Mouse (Mus musculus) frontal cortex, postnatal 36 days (tissue): ENCODE data around the gene Gm19935.

ENCODE experiments used
- DNase-seq, 2 experiments: peaks; one replicate each; pipeline ENCODE4 v3.0.0; 2022; ENCODE audit warnings: low spot score in 2 of 2

Gene Gm19935

DNA sequence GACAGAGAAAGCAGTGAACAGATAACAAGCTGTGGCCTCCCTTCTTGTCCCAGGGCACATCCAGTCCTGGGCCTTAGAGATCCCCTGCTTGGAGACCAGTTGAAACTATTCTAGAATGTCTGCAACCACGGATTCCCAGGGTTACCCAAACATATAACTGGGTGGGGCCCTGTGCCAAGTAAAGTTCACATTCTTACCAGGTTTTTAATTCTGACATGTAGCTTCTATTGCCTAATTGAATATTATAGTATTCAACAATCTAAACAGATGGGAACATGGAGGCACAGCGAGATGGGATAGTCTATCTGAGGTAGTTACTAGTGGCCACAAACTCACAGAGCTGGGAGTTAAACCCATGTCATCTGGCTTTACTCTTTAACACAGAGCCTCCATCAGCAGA, at the start of gene Gm19935:
Gene Gm19935 (minus strand): TSS at position 101 of the 400 bp plus-strand sequence.
- no peak for DNase-seq

DNA sequence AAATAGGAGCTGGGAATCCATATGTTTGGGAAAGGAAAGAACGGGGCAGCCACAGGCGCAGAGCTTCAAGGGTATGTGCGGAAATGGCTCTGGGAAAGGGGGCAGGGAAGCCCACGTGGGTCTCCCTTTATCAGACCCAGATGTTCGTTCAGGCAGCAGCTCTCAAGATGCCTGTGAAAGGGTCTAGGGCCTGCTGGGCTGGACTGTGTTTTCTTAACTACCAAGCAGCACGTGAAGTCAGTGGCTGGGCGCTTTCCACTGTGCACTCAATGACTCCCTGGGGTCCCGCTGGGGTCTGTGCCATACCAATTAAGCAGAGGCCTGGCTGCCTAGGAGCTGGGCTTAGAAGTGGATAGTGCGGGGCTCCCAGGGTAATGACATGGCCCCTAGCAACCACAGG, 44.8 kb upstream of the Gm19935 start:
- DNase-seq: peak in 1 of 2 experiments; percentile 36

DNA sequence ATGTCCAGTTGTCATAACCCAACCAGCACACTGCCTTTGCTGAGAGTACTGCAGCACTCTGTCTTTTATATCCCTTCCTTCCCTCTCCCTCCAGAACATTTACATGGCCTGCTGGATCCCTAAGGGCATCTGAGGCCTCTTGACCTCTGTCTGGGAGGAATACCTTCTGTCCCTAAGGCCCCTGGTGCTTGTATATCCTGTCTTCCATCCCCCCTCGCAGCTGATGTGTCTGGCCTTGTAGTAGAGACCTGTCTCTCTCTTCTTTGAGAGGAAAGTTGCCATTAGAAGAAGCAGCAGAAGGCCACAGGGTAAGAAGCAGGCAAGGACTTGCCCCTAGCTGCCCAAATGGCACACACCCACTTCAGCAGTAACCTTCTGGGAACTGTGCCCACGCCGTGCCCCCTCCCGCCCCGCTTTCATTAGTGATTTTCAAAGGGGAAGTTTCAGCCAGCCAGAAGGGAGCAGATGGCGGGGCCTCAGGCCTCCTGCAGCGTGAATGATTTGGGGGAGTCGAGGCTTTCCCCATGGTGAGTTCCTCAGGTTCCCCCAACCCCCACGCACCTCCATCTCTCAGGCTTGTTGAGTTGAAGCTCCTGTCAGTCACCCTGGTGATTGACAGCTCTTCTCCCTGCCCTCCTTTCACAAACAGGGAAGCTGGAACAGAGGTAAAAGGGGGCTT, 44.2 kb upstream of the Gm19935 start:
- DNase-seq: peak; percentile 47 to 62

GRCm38 (mm10) chr8:90858071-90858470, 40.9 kb upstream of the Gm19935 start:
- no peak for DNase-seq

DNA sequence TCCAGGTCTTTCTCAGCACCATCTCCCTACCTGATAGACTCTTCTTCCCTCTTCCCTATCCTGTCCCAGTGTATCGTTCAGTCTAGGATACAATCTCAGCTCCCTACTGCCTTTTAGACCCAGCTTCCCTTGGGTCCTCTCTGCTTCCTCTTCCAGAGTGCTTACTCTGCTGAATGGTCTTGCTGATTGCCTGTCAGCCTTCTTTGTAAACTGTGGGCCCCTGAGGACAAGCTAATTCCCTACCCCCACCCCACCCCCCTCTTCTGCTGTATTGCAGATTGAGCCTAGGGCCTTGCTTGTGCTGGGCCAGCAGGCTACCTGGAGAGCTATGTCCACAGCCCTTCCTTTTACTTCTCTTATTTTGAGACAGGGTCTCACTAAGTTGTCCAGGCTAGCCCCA, 39.8 kb upstream of the Gm19935 start:
- no peak for DNase-seq

DNA sequence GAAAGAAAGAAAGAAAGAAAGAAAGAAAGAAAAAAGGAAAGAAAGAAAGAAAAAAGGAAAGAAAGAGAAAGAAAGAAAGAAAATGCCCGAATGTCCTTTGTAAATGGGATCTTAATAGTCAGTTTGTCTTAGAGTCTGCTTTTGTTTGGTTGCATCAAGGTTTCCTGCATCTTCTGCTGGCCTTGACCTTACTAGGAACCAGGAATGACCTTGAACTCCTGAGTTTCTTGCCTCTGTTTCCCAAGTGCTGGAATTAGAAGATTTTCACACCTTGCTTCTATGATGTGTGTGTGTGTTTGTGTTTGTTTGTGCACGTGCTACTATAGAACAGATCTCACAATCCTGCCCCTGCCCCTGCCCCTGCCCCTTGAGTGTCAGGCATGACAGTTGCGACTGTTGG, 39.0 kb upstream of the Gm19935 start:
- no peak for DNase-seq

DNA sequence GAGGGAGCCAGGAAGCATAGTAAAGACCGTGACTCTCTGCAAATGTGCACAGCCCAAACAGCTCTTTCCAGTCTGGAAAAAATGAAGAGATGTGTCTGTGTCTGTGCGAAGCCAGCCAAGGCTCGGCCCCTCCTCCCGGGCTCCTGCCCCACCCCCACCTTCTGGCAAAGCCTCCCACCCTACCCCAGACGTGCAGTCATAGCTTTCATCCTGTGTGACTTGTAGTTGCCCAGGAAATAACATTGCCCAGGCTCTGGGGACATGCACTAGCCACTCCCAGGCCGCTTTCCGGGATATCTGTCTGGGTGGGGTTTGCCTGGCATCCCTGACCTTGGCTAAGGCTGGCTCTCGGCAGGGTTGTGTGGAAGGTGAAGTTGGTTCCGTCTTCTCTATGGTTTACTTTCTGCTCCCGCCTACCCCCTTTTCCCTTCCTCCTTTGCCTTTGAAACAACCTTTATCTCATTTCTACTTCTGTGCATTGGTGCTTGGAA, 37.5 kb upstream of the Gm19935 start:
- no peak for DNase-seq

DNA sequence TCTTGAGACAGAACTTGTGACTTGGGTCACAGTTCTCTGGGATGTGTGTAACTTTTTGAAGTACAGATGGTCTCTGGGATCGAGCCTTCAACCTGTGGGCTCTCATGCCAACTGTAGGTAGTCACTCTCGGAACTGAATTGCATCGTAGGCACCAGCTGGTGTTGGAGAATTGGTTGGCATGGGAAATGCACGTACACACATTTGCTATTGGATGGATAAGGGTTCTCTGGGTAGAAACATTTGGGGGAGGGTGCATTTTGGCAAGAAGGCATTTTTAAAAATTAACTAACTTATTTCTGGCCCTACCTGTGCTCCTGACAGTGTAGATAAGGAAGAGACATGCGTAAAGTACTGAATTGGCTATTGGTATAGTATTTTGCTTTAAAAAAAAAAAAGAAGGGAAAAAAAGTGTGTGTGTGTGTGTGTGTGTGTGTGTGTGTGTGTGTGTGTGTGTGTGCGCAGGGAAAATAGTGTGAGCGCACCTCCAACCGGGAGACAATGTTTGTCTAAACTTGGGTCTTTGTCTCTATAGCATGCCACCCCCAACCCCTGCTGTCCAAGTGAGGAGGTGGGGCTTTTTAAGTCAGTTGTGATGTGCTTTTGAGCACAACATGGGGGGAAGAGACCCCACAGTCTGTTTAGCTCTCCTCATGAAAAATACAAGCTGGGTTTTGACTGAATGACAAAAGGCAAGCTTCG, 36.9 kb upstream of the Gm19935 start:
- DNase-seq: no peak

GRCm38 (mm10) chr8:90851544-90851943, 34.4 kb upstream of the Gm19935 start:
- DNase-seq: no peak

- peak; percentile 63 to 68 for DNase-seq
These were observed 32.4 kb upstream of the Gm19935 start for GRCm38 (mm10) chr8:90849462-90850050.

- no peak for DNase-seq
These were observed 30.8 kb upstream of the Gm19935 start for GRCm38 (mm10) chr8:90847980-90848379.

DNA sequence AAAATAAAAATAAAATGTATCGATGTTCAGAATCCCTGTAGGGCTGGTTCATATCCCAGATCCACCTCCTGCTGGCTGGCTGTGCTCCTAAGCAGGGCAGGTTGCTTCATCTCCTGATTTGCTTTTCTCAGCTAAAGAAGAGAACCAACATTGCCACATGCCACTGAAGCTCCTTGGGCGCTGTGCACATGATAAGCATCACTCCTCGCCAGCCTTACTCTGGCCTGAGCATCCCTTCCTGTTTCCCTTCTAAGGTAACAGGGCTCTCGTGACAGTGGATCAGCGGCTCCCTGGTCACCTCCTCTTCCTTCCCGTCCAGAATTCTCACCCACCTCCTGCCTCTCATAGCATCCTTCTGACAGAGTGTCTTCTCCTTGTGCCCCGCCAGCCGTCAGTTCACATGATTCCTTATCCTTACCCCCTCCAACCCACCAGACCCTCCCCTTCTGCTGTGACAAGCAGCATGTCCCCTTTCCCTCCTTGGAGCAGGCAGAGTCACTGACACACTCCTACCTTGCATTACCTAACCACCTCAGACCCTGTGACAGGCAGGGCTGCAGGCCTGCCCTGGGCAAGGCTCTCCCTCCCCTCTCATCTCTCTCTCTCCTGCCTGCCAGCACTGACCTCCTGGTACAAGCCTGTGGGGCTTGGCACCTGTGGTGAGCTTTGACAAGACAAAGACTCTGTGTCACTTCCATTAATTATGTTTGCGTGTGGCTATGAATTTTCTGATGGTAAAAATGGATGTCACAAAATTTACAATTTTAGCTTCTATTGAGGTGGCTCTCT, 27.2 kb upstream of the Gm19935 start:
- DNase-seq: no peak

DNA sequence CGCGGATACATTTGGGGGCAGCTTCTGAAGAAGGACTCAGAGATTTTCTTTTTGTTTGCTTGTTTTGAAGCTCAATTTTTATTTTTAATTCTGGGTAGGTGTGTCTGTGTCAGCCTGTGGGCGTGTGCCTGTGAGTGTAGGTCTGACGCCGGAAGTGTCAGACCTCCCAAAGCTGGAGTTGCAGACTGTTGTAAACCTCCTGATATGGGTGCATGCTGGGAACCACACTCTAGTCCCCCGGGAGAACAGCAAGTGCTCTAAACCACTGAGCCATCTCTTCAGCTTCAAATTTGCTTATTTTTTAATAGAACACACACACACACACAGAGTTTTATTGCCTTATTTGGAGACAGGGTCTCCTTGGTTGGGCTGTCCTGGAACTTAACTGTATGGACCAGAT, 25.9 kb upstream of the Gm19935 start:
- DNase-seq: no peak

GRCm38 (mm10) chr8:90841321-90841720, 24.1 kb upstream of the Gm19935 start:
- no peak for DNase-seq

- DNase-seq: no peak
These were observed 22.8 kb upstream of the Gm19935 start for GRCm38 (mm10) chr8:90839725-90840714.

- DNase-seq: no peak
These were observed 20.2 kb upstream of the Gm19935 start for GRCm38 (mm10) chr8:90837440-90837839.

GRCm38 (mm10) chr8:90834321-90834672, 17.1 kb upstream of the Gm19935 start:
- DNase-seq: no peak

GRCm38 (mm10) chr8:90833628-90834320, 16.6 kb upstream of the Gm19935 start:
- no peak for DNase-seq

- no peak for DNase-seq
These were observed 15.5 kb upstream of the Gm19935 start for GRCm38 (mm10) chr8:90832576-90833289.

GRCm38 (mm10) chr8:90830980-90831379, 13.8 kb upstream of the Gm19935 start:
- DNase-seq: no peak
